Mouse (Mus musculus): ENCODE measurements around the gene Map7d3.

- no peak for TF ChIP-seq EP300 (IDR thresholded peaks at IDR 0.05; ENCODE audit: low read length)
- TF ChIP-seq USF1 (IDR thresholded peaks at IDR 0.05; ENCODE audit: low read depth, low read length), result no peak
- no peak for TF ChIP-seq POLR2A (IDR thresholded peaks at IDR 0.05; ENCODE audit: low read depth, low read length)
- TF ChIP-seq CTCF (conservative IDR thresholded peaks at IDR 0.05 in 1 of 2, IDR thresholded peaks at IDR 0.05 in 1 of 2; ENCODE audit: low read depth in 2 of 2, low read length in 2 of 2), result no peak
- TF ChIP-seq NELFE (IDR thresholded peaks at IDR 0.05; ENCODE audit: low read depth, low read length), result no peak
- no peak for TF ChIP-seq ZNF384 (IDR thresholded peaks at IDR 0.05; ENCODE audit: low read depth, low read length)
- TF ChIP-seq CHD2 (IDR thresholded peaks at IDR 0.05; ENCODE audit: low read length), result no peak
- no peak for TF ChIP-seq POLR2AphosphoS2 (IDR thresholded peaks at IDR 0.05; ENCODE audit: low read depth, low read length)
Measured at GRCm38 (mm10) chrX:56753317-56754289, 68.5 kb downstream of the Map7d3 start.

All from CH12.LX (cell line).